Mouse (Mus musculus) urinary bladder, adult 2 months (tissue): ENCODE data around the gene Atp11a. TPM values are rescaled to one million over a fixed set of nuclear protein-coding genes. Genes with fewer than 3 reads are reported as not detected.

Experiments used
- DNase-seq: peaks from one replicate; pipeline ENCODE4 v3.0.0; 2022; ENCODE audit warnings: low spot score
- polyA plus RNA-seq: library from polyadenylated mRNA; depleted of rRNA; stranded (reverse); fragments of >200 nt; gene quantifications from 2 replicates; pipeline ENCODE4 v1.2.3, GENCODE M21; 2012

Gene Atp11a
- polyA plus RNA-seq, 1 experiment, result 90.9 TPM

DNA sequence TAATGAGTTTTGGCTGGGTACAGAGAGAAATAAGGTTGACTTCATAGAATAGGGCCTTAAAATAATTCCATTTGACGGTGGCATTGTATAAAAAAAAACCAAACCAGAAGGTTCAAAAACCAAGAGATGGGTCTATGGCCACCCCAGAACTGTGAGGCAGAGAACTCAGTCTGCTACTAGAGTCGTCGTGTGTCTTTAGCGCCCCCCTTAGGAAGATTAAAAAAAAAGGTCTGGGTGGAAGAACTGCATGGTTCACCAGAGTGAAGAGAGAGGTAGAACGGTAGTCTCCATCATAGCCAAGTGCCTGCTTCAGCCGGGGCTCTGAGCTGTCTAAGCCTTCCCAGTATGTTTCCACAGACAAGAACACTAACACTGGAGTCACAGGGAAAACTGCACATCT lies 54.4 kb downstream of the Atp11a start:
- DNase-seq, result no peak

GRCm38 (mm10) chr8:12816412-12816811 lies 59.6 kb downstream of the Atp11a start:
- DNase-seq, result no peak

- no peak for DNase-seq
Observed at GRCm38 (mm10) chr8:12822892-12823291, 66.1 kb downstream of the Atp11a start.

DNA sequence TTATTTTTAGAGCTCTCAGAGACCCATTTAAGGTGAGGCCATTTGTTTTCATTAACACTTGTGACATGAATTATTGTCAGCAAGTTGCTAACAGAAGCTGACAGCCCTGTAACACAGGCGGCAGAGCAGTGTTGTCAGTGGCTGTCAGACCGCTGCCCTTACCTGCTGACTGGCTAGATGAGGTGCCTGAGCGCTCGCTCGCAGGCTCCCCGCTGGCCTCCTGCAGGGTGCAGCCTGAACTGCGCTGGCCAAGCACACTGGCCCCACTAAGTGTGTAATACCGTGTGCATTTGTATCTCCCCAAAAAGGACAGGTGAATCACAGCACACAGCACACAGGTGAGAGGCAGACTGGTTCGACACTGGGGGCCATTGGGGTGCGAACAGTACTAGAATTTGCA lies 67.7 kb downstream of the Atp11a start:
- DNase-seq, result no peak

- DNase-seq, result no peak
Observed at GRCm38 (mm10) chr8:12825236-12825635, 68.4 kb downstream of the Atp11a start.

DNA sequence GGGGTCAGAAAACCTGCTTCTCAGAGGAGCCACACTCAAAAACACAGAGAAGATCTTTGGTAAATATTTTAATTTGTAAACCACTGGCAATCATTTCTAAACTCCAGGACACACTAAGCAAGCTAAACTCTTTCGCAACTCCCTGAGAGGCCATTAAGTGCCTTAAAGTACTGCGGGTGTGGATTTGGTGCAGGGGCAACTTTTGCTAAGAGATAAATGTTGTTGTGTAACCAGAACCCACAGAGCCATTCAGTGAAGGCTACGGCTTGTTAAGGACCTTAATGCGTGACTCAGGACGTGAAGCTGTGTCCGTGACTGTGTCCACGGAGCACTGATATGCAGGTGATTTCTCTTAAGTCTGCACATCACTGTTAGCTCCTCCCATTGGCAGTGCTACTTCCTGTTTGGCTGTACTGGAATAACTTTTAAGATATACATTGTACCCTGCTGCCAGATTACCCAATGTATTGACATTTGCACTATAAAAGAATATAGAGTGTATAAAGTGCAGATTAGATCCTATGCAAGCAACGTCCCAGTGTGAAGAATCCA lies 68.9 kb downstream of the Atp11a start:
- DNase-seq, result no peak

GRCm38 (mm10) chr8:12827124-12827523 lies 70.3 kb downstream of the Atp11a start:
- no peak for DNase-seq

- DNase-seq, result no peak
Observed at GRCm38 (mm10) chr8:12828298-12828697, 71.5 kb downstream of the Atp11a start.

GRCm38 (mm10) chr8:12829381-12829780 lies 72.6 kb downstream of the Atp11a start:
- DNase-seq, result no peak

- no peak for DNase-seq
Observed at GRCm38 (mm10) chr8:12831659-12832589, 75.1 kb downstream of the Atp11a start.

DNA sequence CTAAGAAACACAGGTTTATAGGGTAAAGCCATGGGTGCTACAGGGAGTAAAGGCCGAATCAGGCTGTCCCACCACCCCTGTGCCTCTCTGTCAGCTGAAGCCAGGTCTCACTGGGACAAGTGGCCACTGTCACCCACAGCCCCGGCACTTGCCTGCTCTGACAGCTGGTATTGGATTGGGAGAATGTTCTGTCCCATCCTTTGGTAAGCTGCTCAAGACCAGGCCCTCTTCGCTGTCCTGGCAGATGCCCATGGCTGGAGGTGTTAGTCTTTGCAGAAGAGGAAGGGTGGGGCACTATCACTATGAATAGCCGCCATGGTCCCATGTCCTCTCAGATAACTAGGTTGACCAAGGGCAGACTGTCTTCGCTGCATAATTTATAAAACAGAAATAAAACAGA lies 76.8 kb downstream of the Atp11a start:
- DNase-seq, result no peak

GRCm38 (mm10) chr8:12840834-12841233 lies 84.0 kb downstream of the Atp11a start:
- DNase-seq, result no peak

- no peak for DNase-seq
Observed at GRCm38 (mm10) chr8:12842342-12842995, 85.7 kb downstream of the Atp11a start.

GRCm38 (mm10) chr8:12844347-12844950 lies 87.6 kb downstream of the Atp11a start:
- DNase-seq, result no peak

- DNase-seq, result no peak
Observed at GRCm38 (mm10) chr8:12846447-12846846, 89.6 kb downstream of the Atp11a start.

GRCm38 (mm10) chr8:12851241-12851640 lies 94.4 kb downstream of the Atp11a start:
- no peak for DNase-seq

DNA sequence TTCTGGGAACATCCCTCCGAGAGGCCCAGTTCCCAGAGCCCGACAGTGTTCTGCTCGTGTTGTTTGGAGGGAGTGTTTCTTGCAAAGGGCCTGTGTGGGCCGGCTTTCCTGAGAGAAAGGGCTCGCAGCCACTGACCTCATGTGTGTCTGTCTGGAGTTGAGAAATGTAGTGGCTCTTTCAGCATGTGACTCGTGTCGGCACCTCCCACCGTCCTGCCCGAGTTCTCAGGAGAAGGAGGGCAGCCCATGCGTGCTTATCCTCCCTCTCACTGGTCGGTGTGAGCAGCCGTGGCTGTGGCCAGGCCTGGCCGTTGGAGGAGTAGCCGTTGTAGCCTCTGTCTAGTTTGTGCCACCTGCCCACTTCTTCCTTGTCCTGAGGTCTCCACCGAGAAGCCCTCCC lies 99.2 kb downstream of the Atp11a start:
- no peak for DNase-seq

- no peak for DNase-seq
Observed at GRCm38 (mm10) chr8:12863061-12863460, 106.2 kb downstream of the Atp11a start.

DNA sequence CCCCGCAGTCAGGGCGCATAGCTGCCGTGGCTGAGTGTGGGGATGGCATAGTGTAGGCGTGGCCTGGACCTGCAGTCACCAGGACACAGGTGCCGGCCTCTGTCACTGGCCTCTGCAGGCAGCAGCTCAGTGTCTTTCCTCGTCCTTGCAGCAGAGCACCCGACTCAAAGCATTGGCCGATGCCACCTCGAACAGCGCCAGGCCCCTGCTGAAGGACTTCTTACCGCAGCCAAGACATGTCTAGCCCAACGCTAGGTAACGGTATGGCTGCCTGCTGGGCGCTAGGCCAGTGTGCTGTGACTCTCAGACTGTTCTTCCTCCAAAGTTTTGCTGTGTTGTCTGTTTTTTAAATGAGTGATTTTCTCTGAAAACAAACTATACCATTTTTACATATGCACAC lies 106.8 kb downstream of the Atp11a start:
- no peak for DNase-seq

GRCm38 (mm10) chr8:12865790-12866189 lies 109.0 kb downstream of the Atp11a start:
- no peak for DNase-seq

- no peak for DNase-seq
Observed at GRCm38 (mm10) chr8:12869661-12870060, 112.8 kb downstream of the Atp11a start.

GRCm38 (mm10) chr8:12870656-12871055 lies 113.8 kb downstream of the Atp11a start:
- no peak for DNase-seq
